Mouse (Mus musculus): ENCODE measurements at regions not wholly inside any gene's neighbourhood (a gene's known extent, or its start where the extent isn't known, plus 50 kb on each side); places are given as distances from the start of the nearest gene placed in this dataset.

DNA sequence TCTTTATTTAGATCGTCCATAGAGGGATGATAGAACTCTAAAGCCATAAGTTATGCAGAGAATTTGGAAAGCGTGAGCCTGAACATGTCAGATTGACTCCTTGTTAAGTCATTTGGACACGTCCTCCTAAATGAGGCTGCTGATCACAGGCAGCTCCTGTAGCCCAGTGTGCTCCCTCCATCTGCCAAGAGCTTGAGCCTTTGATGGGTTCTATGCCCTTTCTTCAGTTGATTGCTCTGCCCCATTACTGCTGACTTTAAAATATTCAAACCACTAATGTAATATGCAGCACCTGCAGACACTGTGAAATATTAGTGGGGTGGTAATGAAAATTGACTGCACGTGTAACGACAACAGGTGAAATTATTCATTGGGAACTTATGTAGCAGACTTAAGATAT is 874.6 kb upstream of the Lcorl start:
- no peaks in the 10 kb centered on the region; a peak in 1 of 4 replicates for H3K27me3 ChIP-seq (ENCODE audit: control insufficient read depth in 1 of 2, insufficient read depth in 2 of 2, low read length in 2 of 2)
- no peak overlapping the region for H3K4me3 ChIP-seq (ENCODE audit: control insufficient read depth in 1 of 2, insufficient read depth in 1 of 2, low read depth in 2 of 2, low read length in 2 of 2)
- no peaks in the 10 kb centered on the region for H3K36me3 ChIP-seq (ENCODE audit: control insufficient read depth in 1 of 2, insufficient read depth in 2 of 2, low read length in 2 of 2)
- no peak for DNase-seq (ENCODE audit: low read depth, low spot score)
- no peaks in the 10 kb centered on the region for H3K9me3 ChIP-seq (replicated peaks; ENCODE audit: insufficient read depth, low read length)
- no peaks in the 10 kb centered on the region for H3K4me1 ChIP-seq (ENCODE audit: control insufficient read depth in 1 of 2, insufficient read depth in 2 of 2, low read length in 2 of 2)
- no peaks in the 10 kb centered on the region for H3K79me2 ChIP-seq (ENCODE audit: control insufficient read depth, insufficient read depth, low read length, poor library complexity)
- no peak overlapping the region for H3K9ac ChIP-seq (ENCODE audit: control insufficient read depth, low read depth, low read length, poor library complexity, severe bottlenecking)
- TF ChIP-seq HCFC1 (IDR thresholded peaks at IDR 0.05; ENCODE audit: low read depth, low read length) (no peak), POLR2AphosphoS2 (IDR thresholded peaks at IDR 0.05; ENCODE audit: low read length) (no peak), NELFE (IDR thresholded peaks at IDR 0.05; ENCODE audit: low read depth, low read length) (no peak), GABPA (IDR thresholded peaks at IDR 0.05; ENCODE audit: low read depth, low read length) (no peak), SMC3 (IDR thresholded peaks at IDR 0.05; ENCODE audit: low read depth, low read length) (no peak), MAFK (IDR thresholded peaks at IDR 0.05; ENCODE audit: borderline replicate concordance, low read depth, low read length) (no peak), ZKSCAN1 (IDR thresholded peaks at IDR 0.05; ENCODE audit: low read depth, low read length) (no peak), USF1 (IDR thresholded peaks at IDR 0.05; ENCODE audit: low read depth, low read length) (no peak), USF2 (IDR thresholded peaks at IDR 0.05; ENCODE audit: borderline replicate concordance in 1 of 2, insufficient read depth in 1 of 2, low read depth in 1 of 2, low read length in 2 of 2) (no peak), GATA1 (IDR thresholded peaks at IDR 0.05; ENCODE audit: low read depth, low read length) (no peak), ELF1 (IDR thresholded peaks at IDR 0.05; ENCODE audit: low read depth, low read length) (no peak), MYC (IDR thresholded peaks at IDR 0.05; ENCODE audit: low read depth, low read length) (no peak), ZMIZ1 (IDR thresholded peaks at IDR 0.05; ENCODE audit: low read depth, low read length) (no peak), MAX (IDR thresholded peaks at IDR 0.05; ENCODE audit: low read length) (no peak), E2F4 (IDR thresholded peaks at IDR 0.05; ENCODE audit: borderline replicate concordance, low read depth, low read length) (no peak), SIN3A (IDR thresholded peaks at IDR 0.05; ENCODE audit: low read length) (no peak), EP300 (IDR thresholded peaks at IDR 0.05; ENCODE audit: low read depth in 1 of 2, low read length in 2 of 2) (no peak), KAT2A (conservative IDR thresholded peaks at IDR 0.05; ENCODE audit: low read depth, low read length) (no peak), MEF2A (IDR thresholded peaks at IDR 0.05; ENCODE audit: extremely low read depth, insufficient replicate concordance, low read depth, low read length, poor library complexity, severe bottlenecking) (no peak), POLR2AphosphoS5 (IDR thresholded peaks at IDR 0.05; ENCODE audit: borderline replicate concordance, low read depth, low read length) (no peak)
- no peak overlapping the region for H3K27ac ChIP-seq (ENCODE audit: control insufficient read depth, low read depth, low read length)

DNA sequence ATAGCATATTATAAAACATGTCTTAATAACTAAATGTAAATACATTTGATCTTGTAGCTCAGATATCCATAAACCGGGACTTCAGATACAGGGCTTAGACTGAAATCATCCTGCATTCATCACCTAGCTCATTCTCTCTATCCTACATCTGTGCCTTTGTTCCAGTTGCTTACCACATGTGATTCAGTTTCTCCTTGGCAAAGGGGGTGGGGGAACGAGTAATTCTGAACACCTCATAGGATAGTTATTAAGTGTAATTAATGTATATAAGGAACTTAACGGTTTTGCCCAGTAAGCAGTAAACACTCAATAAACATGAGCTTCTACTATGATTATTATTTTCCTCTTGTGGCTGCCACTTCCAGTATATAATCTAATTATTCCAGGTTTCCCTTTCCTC is 873.9 kb upstream of the Lcorl start:
- no peaks in the 10 kb centered on the region for H3K79me2 ChIP-seq (ENCODE audit: control insufficient read depth, insufficient read depth, low read length, poor library complexity)
- no peaks in the 10 kb centered on the region for H3K9me3 ChIP-seq (replicated peaks; ENCODE audit: insufficient read depth, low read length)
- no peak overlapping the region for H3K9ac ChIP-seq (ENCODE audit: control insufficient read depth, low read depth, low read length, poor library complexity, severe bottlenecking)
- H3K4me1 ChIP-seq (ENCODE audit: control insufficient read depth in 1 of 2, insufficient read depth in 2 of 2, low read length in 2 of 2) = no peaks in the 10 kb centered on the region
- H3K27me3 ChIP-seq (ENCODE audit: control insufficient read depth in 1 of 2, insufficient read depth in 2 of 2, low read length in 2 of 2) = no peaks in the 10 kb centered on the region; a peak in 1 of 4 replicates
- TF ChIP-seq GABPA (IDR thresholded peaks at IDR 0.05; ENCODE audit: low read depth, low read length) (no peak), SMC3 (IDR thresholded peaks at IDR 0.05; ENCODE audit: low read depth, low read length) (no peak), GATA1 (IDR thresholded peaks at IDR 0.05; ENCODE audit: low read depth, low read length) (no peak), CTCF (IDR thresholded peaks at IDR 0.05 in 2 of 3, conservative IDR thresholded peaks at IDR 0.05 in 1 of 3; ENCODE audit: control insufficient read depth in 1 of 3, insufficient read depth in 1 of 3, low read depth in 2 of 3, low read length in 3 of 3, poor library complexity in 1 of 3, severe bottlenecking in 1 of 3) (no peak), TBP (IDR thresholded peaks at IDR 0.05; ENCODE audit: low read depth, low read length) (no peak), MAZ (IDR thresholded peaks at IDR 0.05; ENCODE audit: low read depth, low read length) (no peak), TCF12 (IDR thresholded peaks at IDR 0.05; ENCODE audit: low read depth, low read length) (no peak), ZMIZ1 (IDR thresholded peaks at IDR 0.05; ENCODE audit: low read depth, low read length) (no peak), BHLHE40 (IDR thresholded peaks at IDR 0.05; ENCODE audit: borderline replicate concordance, low read depth, low read length) (no peak), HCFC1 (IDR thresholded peaks at IDR 0.05; ENCODE audit: low read depth, low read length) (no peak), ZC3H11A (IDR thresholded peaks at IDR 0.05; ENCODE audit: low read depth, low read length) (no peak), MEF2A (IDR thresholded peaks at IDR 0.05; ENCODE audit: extremely low read depth, insufficient replicate concordance, low read depth, low read length, poor library complexity, severe bottlenecking) (no peak), CHD2 (IDR thresholded peaks at IDR 0.05; ENCODE audit: low read length) (no peak), EP300 (IDR thresholded peaks at IDR 0.05; ENCODE audit: low read depth in 1 of 2, low read length in 2 of 2) (no peak), TAL1 (IDR thresholded peaks at IDR 0.05; ENCODE audit: low read length) (no peak)
- no peak overlapping the region for H3K27ac ChIP-seq (ENCODE audit: control insufficient read depth, low read depth, low read length)
- no peak for DNase-seq (ENCODE audit: low read depth, low spot score)
- H3K4me3 ChIP-seq (ENCODE audit: control insufficient read depth in 1 of 2, insufficient read depth in 1 of 2, low read depth in 2 of 2, low read length in 2 of 2) = no peak overlapping the region
- H3K36me3 ChIP-seq (ENCODE audit: control insufficient read depth in 1 of 2, insufficient read depth in 2 of 2, low read length in 2 of 2) = no peaks in the 10 kb centered on the region
